Mouse (Mus musculus): ENCODE measurements around the gene Cacna2d4. TPM values are rescaled to one million over a fixed set of nuclear protein-coding genes. Genes with fewer than 3 reads are reported as not detected.
A peak's percentile ranks its signal among the peaks of the same experiment; 100 is the strongest.

The Cacna2d4 gene
- polyA plus RNA-seq, 1 experiment from 2014 or later, result not detected

- Histone ChIP-seq H3K9me3 (no peaks in the 10 kb centered on the region), H3K27me3 (replicated peaks) (no peaks in the 10 kb centered on the region), H3K27ac (replicated peaks) (no peak overlapping the region), H3K9ac (no peak overlapping the region), H3K4me2 (peak overlapping the region; percentile 20; the same call in 1 of the 2 replicates), H3K36me3 (peaks cover 10% of the 10 kb centered on the region; the same call in 1 of the 2 replicates), H3K4me3 (no peak overlapping the region), H3K4me1 (peaks cover 49% of the 10 kb centered on the region)
- ATAC-seq (ENCODE audit: extremely low read depth, insufficient number of reproducible peaks, low FRiP score, low TSS enrichment), result no peak
- WGBS, result 37% methylated on average over 10 of the region's 10 CpGs
Measured at GRCm38 (mm10) chr6:119220297-119220696, 16.0 kb upstream of the Cacna2d4 start.

GRCm38 (mm10) chr6:119224451-119225195 lies 11.7 kb upstream of the Cacna2d4 start:
- H3K4me3 ChIP-seq, result no peak overlapping the region
- H3K36me3 ChIP-seq, result peaks cover 5% of the 10 kb centered on the region; the same call in 1 of the 2 replicates
- H3K9me3 ChIP-seq, result no peaks in the 10 kb centered on the region
- H3K27ac ChIP-seq (replicated peaks), result no peak overlapping the region
- no peak overlapping the region for H3K4me2 ChIP-seq
- H3K4me1 ChIP-seq, result peaks cover 9% of the 10 kb centered on the region
- H3K27me3 ChIP-seq (replicated peaks), result 0 out of 2 replicates have a peak, but pooled peaks cover 5% of the 10 kb centered on the region
- 76% methylated on average over 13 of the region's 13 CpGs for WGBS
- ATAC-seq (ENCODE audit: extremely low read depth, insufficient number of reproducible peaks, low FRiP score, low TSS enrichment), result no peak
- no peak overlapping the region for H3K9ac ChIP-seq

DNA sequence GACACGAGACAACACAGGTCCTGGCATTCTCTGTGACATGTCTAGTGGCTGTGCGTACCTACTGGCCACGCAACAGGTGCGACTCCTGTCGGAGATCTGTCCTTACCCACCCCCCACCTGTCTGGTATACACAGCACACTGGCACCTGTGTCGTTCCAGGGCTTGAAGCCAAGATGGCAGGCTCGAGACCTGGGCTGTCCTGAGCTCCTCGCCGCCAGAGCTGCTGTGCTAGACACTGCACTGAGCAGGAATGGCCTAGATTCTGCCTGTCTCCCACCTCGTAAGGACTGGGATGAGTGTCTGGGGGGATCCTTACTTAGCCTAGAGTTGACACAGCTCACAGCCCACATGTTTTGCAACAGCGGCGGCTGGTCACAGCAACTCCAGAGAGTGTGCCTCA lies 11.1 kb upstream of the Cacna2d4 start:
- Histone ChIP-seq H3K4me3 (no peak overlapping the region), H3K9me3 (no peaks in the 10 kb centered on the region), H3K36me3 (peaks cover 5% of the 10 kb centered on the region; the same call in 1 of the 2 replicates), H3K4me2 (no peak overlapping the region), H3K9ac (no peak overlapping the region), H3K27me3 (replicated peaks) (0 out of 2 replicates have a peak, but pooled peaks cover 5% of the 10 kb centered on the region), H3K27ac (replicated peaks) (no peak overlapping the region), H3K4me1 (peaks cover 3% of the 10 kb centered on the region; the same call in 1 of the 2 replicates)
- WGBS, result 76% methylated on average over 12 of the region's 12 CpGs
- no peak for ATAC-seq (ENCODE audit: extremely low read depth, insufficient number of reproducible peaks, low FRiP score, low TSS enrichment)

DNA sequence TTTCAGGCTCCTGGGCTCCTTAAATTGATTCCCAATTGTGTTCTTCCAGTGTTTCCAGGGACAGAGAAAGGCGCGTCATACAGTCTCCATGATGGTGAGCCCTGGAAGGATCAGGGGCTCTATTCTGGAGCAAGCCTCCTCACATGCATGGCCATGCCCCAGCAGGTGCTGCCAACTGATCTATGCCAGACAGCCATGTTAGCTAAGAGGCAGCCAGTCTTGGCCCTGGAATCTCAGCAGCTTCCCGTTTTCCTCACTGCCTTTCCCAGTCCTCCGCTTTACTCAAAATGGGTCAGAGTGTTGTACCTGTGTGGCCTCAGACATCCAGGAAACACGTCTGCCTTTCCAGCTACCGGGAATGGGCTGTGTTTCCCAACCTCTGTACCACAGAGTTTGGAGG lies 10.6 kb upstream of the Cacna2d4 start:
- WGBS, result 87% methylated on average over 6 of the region's 6 CpGs

DNA sequence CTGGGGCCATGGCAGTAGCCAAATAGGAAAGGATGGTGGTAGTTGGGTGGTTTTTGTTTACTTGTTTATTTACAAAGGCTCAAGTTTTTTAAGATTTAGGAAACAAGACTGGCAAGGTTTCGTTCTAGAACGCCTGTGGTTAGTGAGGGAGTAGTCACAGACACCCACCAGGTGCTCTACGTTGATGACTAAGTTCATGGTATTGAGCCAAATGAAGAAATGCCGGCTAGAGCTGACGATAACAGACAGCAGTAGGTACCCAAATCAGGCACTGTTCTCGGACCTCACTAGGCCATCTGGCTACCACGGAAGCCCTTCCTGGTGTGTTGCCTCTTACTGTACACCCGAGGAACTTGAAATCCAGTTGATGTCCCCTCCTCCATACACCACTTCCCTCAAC lies 9.3 kb upstream of the Cacna2d4 start:
- Histone ChIP-seq H3K9ac (no peak overlapping the region), H3K9me3 (no peaks in the 10 kb centered on the region), H3K27me3 (replicated peaks) (0 out of 2 replicates have a peak, but pooled peaks cover 5% of the 10 kb centered on the region), H3K4me3 (no peak overlapping the region), H3K36me3 (no peaks in the 10 kb centered on the region), H3K27ac (replicated peaks) (no peak overlapping the region), H3K4me1 (no peaks in the 10 kb centered on the region), H3K4me2 (no peak overlapping the region)
- WGBS, result 86% methylated on average over 8 of the region's 8 CpGs
- no peak for ATAC-seq (ENCODE audit: extremely low read depth, insufficient number of reproducible peaks, low FRiP score, low TSS enrichment)

More for the DNA sequence above, 10.6 kb upstream of the Cacna2d4 start:
- Histone ChIP-seq H3K27me3 (replicated peaks) (0 out of 2 replicates have a peak, but pooled peaks cover 5% of the 10 kb centered on the region), H3K4me3 (no peak overlapping the region), H3K9ac (no peak overlapping the region), H3K36me3 (peaks cover 5% of the 10 kb centered on the region; the same call in 1 of the 2 replicates), H3K4me2 (no peak overlapping the region), H3K4me1 (no peaks in the 10 kb centered on the region), H3K27ac (replicated peaks) (no peak overlapping the region), H3K9me3 (no peaks in the 10 kb centered on the region)
- no peak for ATAC-seq (ENCODE audit: extremely low read depth, insufficient number of reproducible peaks, low FRiP score, low TSS enrichment)

- H3K9ac ChIP-seq, result no peak overlapping the region
- H3K4me2 ChIP-seq, result no peak overlapping the region
- H3K36me3 ChIP-seq, result no peaks in the 10 kb centered on the region
- no peak overlapping the region for H3K27ac ChIP-seq (replicated peaks)
- no peaks in the 10 kb centered on the region for H3K4me1 ChIP-seq
- H3K4me3 ChIP-seq, result no peak overlapping the region
- H3K27me3 ChIP-seq (replicated peaks), result 0 out of 2 replicates have a peak, but pooled peaks cover 5% of the 10 kb centered on the region
- ATAC-seq (ENCODE audit: extremely low read depth, insufficient number of reproducible peaks, low FRiP score, low TSS enrichment), result no peak
- H3K9me3 ChIP-seq, result no peaks in the 10 kb centered on the region
- WGBS, result 70% methylated on average over 11 of the region's 11 CpGs
Measured at GRCm38 (mm10) chr6:119228861-119229603, 7.3 kb upstream of the Cacna2d4 start.

- Histone ChIP-seq H3K27ac (replicated peaks) (no peak overlapping the region), H3K9ac (no peak overlapping the region), H3K4me2 (no peak overlapping the region), H3K4me3 (no peak overlapping the region), H3K9me3 (no peaks in the 10 kb centered on the region), H3K36me3 (no peaks in the 10 kb centered on the region), H3K27me3 (replicated peaks) (no peaks in the 10 kb centered on the region), H3K4me1 (0 out of 2 replicates have a peak, but pooled peaks cover 2% of the 10 kb centered on the region)
- no peak for ATAC-seq (ENCODE audit: extremely low read depth, insufficient number of reproducible peaks, low FRiP score, low TSS enrichment)
- WGBS, result 34% methylated on average over 3 of the region's 3 CpGs
Measured at GRCm38 (mm10) chr6:119233066-119233465, 3.3 kb upstream of the Cacna2d4 start.

DNA sequence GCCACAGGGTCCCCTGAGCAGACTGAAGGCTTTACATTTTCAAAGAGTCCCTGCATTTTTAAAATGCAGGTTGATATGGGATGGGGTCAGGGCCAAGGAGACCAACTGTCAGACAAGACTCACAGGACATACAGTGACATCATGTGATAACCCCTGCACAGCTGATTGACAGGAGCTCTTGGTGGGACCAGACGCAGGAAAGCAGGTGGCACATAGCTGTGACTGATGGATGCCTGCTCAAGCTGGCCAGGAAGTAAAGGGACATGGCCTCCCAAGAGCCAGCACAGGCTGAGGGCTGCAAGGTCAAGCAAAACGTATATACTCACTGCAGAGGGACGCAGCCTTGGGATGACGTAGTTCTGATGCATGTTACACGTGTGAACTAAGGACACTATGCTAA lies 885 bp upstream of the Cacna2d4 start:
- Histone ChIP-seq H3K4me2 (no peak overlapping the region), H3K4me1 (0 out of 2 replicates have a peak, but pooled peaks cover 2% of the 10 kb centered on the region), H3K9ac (no peak overlapping the region), H3K9me3 (no peaks in the 10 kb centered on the region), H3K27ac (replicated peaks) (no peak overlapping the region), H3K27me3 (replicated peaks) (peaks cover 10% of the 10 kb centered on the region), H3K4me3 (no peak overlapping the region), H3K36me3 (no peaks in the 10 kb centered on the region)
- 61% methylated on average over 5 of the region's 5 CpGs for WGBS
- ATAC-seq (ENCODE audit: extremely low read depth, insufficient number of reproducible peaks, low FRiP score, low TSS enrichment), result no peak

- H3K27me3 ChIP-seq (replicated peaks), result peaks cover 21% of the 10 kb centered on the region
- 53% methylated on average over 8 of the region's 8 CpGs for WGBS
- no peaks in the 10 kb centered on the region for H3K36me3 ChIP-seq
- ATAC-seq (ENCODE audit: extremely low read depth, insufficient number of reproducible peaks, low FRiP score, low TSS enrichment), result no peak
- H3K9ac ChIP-seq, result no peak overlapping the region
- H3K27ac ChIP-seq (replicated peaks), result no peak overlapping the region
- no peaks in the 10 kb centered on the region for H3K9me3 ChIP-seq
- 0 out of 2 replicates have a peak, but pooled peaks cover 2% of the 10 kb centered on the region for H3K4me1 ChIP-seq
- no peak overlapping the region for H3K4me2 ChIP-seq
- no peak overlapping the region for H3K4me3 ChIP-seq
Measured at GRCm38 (mm10) chr6:119237427-119237989, 1.2 kb downstream of the Cacna2d4 start.

DNA sequence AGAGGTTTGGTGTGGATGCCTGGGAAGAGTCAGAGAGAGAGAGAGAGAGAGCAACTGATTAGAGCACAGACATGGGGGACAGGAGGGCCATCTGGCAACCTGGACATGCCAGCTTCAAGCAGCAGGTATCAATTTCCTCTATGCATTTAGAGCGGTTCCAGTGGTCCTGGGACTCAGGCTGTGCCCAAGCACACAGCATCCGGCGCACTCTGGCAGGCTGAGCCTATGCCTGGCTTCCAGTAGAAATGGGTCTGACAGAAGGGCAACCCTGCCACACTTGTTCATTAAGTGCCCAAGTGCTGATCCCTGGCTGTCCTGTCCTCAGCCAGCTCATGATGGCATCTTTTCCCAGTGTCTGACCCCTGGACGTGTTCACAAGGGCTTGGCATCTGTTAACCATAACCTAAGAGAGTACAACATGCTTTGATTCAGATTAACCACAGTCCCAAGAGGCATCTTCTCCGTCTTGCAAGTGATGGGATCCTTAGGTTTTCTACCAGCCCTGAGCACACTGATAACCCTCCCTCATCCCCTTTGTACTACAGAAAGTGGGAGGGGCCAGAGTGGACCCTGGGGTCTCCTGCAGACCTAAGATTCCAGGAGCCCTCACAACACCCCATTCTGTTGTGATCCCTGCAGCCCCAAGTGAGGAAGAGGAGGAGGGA lies 3.1 kb downstream of the Cacna2d4 start:
- H3K9ac ChIP-seq, result no peak overlapping the region
- H3K27me3 ChIP-seq (replicated peaks), result peaks cover 21% of the 10 kb centered on the region
- no peak for ATAC-seq (ENCODE audit: extremely low read depth, insufficient number of reproducible peaks, low FRiP score, low TSS enrichment)
- no peak overlapping the region for H3K4me2 ChIP-seq
- H3K9me3 ChIP-seq, result no peaks in the 10 kb centered on the region
- H3K27ac ChIP-seq (replicated peaks), result no peak overlapping the region
- no peak overlapping the region for H3K4me3 ChIP-seq
- H3K4me1 ChIP-seq, result 0 out of 2 replicates have a peak, but pooled peaks cover 2% of the 10 kb centered on the region
- 76% methylated on average over 5 of the region's 5 CpGs for WGBS
- H3K36me3 ChIP-seq, result no peaks in the 10 kb centered on the region

DNA sequence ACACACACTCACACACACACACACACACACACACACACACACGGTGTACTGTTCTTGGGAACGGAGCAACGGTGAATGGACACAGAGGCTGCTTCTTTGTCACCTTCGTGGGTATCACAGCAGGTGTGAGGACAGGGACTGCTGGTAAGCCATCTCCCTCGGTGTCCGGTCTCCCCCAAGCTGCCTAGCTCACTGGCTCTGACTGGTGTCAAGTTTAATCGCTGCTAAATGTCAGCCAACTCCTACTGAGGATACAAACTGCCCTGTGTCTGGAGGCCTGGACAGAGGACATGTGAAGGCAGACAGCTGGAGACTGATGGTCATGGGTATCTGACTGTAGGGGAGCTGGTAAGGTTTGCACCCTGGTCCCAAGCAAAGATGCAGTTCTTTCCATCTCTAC lies 3.9 kb downstream of the Cacna2d4 start:
- 63% methylated on average over 7 of the region's 7 CpGs for WGBS

More for the DNA sequence above, 3.9 kb downstream of the Cacna2d4 start:
- H3K9me3 ChIP-seq, result no peaks in the 10 kb centered on the region
- no peak overlapping the region for H3K4me3 ChIP-seq
- H3K9ac ChIP-seq, result no peak overlapping the region
- H3K27ac ChIP-seq (replicated peaks), result no peak overlapping the region
- H3K36me3 ChIP-seq, result no peaks in the 10 kb centered on the region
- ATAC-seq (ENCODE audit: extremely low read depth, insufficient number of reproducible peaks, low FRiP score, low TSS enrichment), result no peak
- peaks cover 21% of the 10 kb centered on the region for H3K27me3 ChIP-seq (replicated peaks)
- 0 out of 2 replicates have a peak, but pooled peaks cover 2% of the 10 kb centered on the region for H3K4me1 ChIP-seq
- H3K4me2 ChIP-seq, result no peak overlapping the region
